Mouse (Mus musculus) heart, adult 2 months (tissue): ENCODE results near the gene Styk1.

ENCODE experiments used
- CTCF ChIP-seq: fragments of 200-600 bp; IDR thresholded peaks from 2 replicates; pipeline ENCODE4 v1.8.1; 2022; ENCODE audit warnings: antibody characterized with exemption, mild to moderate bottlenecking, moderate library complexity
- EP300 ChIP-seq: fragments of 200-500 bp; IDR thresholded peaks from 2 replicates; pipeline ENCODE4 v1.6.1; 2011; ENCODE audit warnings: low read depth, low read length, control low read depth; ENCODE audit not compliant: insufficient read depth
- POLR2A ChIP-seq: fragments of 200-500 bp; IDR thresholded peaks from 2 replicates; pipeline ENCODE4 v1.6.1; 2011; ENCODE audit warnings: mild to moderate bottlenecking, low read depth, low read length, control low read depth; ENCODE audit not compliant: insufficient read depth

DNA sequence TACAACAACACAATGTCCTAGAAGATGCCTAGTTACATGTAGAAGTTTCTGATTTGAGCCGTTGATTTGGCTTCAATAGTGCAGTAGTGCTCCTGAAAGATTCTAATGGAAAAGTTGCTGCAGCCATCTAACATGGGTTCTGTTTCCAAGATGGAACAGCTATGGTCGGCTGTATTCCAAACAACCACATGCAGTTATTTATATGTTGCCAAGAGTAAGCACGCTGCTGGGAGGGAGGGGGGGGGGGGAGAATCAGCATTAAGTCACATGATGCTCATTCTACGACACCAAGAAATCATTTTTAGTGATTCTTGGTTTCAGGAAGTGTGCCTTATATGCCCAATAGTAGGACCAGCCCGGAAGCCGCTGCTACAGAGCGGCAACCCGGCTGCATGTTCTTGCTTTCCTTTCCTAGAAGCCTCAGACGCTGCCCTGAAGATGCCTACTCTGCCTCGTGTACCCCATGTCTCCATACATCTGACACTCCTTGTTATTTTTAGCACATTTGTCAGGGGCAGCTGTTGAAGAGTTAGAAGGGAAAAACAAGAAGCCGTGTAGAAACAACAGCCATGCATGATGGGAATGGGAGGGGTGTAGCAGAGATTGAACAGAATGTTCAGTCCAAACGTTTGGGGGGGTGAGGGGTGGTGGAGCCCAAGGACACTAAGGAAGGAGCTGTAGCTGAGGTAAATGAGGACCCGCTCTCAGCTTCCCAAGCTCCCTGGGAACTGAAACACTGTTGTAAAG, 21.4 kb upstream of the Styk1 start:
- TF ChIP-seq CTCF (no peak), POLR2A (no peak), EP300 (no peak)
